Mouse (Mus musculus): ENCODE measurements around the gene Glipr1l2. TPM values are rescaled to one million over a fixed set of nuclear protein-coding genes. Genes with fewer than 3 reads are reported as not detected.

Gene Glipr1l2
- polyA plus RNA-seq (2012; rRNA removed; ENCODE audit: low replicate concordance): not detected in 2 replicates

GRCm38 (mm10) chr10:112083157-112083556 is at the start of gene Glipr1l2:
TSS of gene Glipr1l2 (plus strand) at chr10:112083354.

DNA sequence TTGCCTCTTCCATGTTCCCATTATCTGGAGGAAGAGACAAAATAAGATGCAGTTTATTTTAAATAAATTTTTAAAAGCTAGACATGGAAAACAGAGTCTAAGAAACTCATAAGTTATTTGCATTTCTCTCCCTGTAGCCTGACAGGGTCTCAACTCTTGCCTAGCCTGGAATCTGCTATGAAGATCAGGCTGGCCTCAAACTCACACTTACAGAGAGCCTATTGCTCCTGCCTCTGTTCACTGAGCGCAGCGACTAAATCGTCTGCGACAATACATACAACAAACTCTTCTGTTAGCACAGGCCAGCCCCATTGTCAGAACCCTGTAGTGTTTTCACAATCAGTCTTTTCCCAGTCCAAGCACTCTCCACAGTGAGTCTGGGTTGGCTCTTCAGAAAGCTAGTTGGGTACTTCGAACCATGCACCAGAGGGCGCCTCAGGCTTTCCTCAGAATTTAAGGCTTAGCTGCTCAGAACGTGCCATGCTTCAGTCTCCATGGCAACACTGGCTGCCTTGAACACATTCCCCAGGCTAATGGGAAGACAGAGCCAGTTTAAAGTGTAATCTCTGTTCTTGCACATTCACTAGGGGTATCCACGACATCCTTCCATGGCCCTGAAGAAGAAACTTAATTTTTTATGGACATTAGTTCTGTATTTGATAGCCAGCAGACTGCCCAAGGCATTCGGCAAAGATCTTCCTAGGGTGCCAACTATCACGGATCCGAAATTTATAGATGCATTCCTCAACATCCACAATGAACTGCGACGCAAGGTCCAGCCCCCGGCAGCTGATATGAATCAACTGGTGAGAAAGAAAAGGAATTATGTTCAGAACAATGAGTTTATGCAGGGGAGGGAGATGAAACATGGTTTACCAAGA is 23.2 kb upstream of the Glipr1l2 start, which contains the start of gene Glipr1l1:
Gene Glipr1l1 (plus strand): TSS at position 488 of the 881 bp plus-strand sequence.

Other genes starting within 250 kb of the Glipr1l2 start
- 5.3 and 11.7 TPM in 2 replicates for gene Krr1, start 110.7 kb upstream of the Glipr1l2 start, polyA plus RNA-seq (2012; rRNA removed; ENCODE audit: low replicate concordance)
- 4.2 and 12.2 TPM in 2 replicates for gene Glipr1, start 80.7 kb upstream of the Glipr1l2 start, polyA plus RNA-seq (2012; rRNA removed; ENCODE audit: low replicate concordance)
- not detected in 2 replicates for gene Glipr1l1, start 23.2 kb upstream of the Glipr1l2 start, polyA plus RNA-seq (2012; rRNA removed; ENCODE audit: low replicate concordance)
- gene Glipr1l3, start 77.0 kb downstream of the Glipr1l2 start, polyA plus RNA-seq (2012; rRNA removed; ENCODE audit: low replicate concordance): not detected in 2 replicates
- gene Caps2, start 80.3 kb downstream of the Glipr1l2 start, polyA plus RNA-seq (2012; rRNA removed; ENCODE audit: low replicate concordance): 0.09 TPM in 1 of 2 replicates, not detected in the other
- gene Kcnc2, start 187.8 kb downstream of the Glipr1l2 start, polyA plus RNA-seq (2012; rRNA removed; ENCODE audit: low replicate concordance): 0.64 and 2.0 TPM in 2 replicates